Mouse (Mus musculus): ENCODE results near the gene Celf2.
"Not testable (repeated sequence)": the region's sequence is repeated elsewhere in the genome, so short reads cannot be mapped to it uniquely, and the experiment has no call there.

Gene Celf2

GRCm38 (mm10) chr2:7509463-7509862, at the start of gene Celf2:
Gene Celf2, minus strand, starts transcription at chr2:7509563.
- DNase-seq, result not testable (repeated sequence)

GRCm38 (mm10) chr2:7555144-7555892, 46.0 kb upstream of the Celf2 start:
- DNase-seq, result no peak

- no peak for DNase-seq
Observed at GRCm38 (mm10) chr2:7554601-7555000, 45.2 kb upstream of the Celf2 start.

GRCm38 (mm10) chr2:7552887-7553286, 43.5 kb upstream of the Celf2 start:
- no peak for DNase-seq

- no peak for DNase-seq
Observed at GRCm38 (mm10) chr2:7548886-7549285, 39.5 kb upstream of the Celf2 start.

- no peak for DNase-seq
Observed at GRCm38 (mm10) chr2:7534615-7535204, 25.3 kb upstream of the Celf2 start.

- no peak for DNase-seq
Observed at GRCm38 (mm10) chr2:7534195-7534594, 24.8 kb upstream of the Celf2 start.

- DNase-seq, result no peak
Observed at GRCm38 (mm10) chr2:7531185-7531960, 22.0 kb upstream of the Celf2 start.

GRCm38 (mm10) chr2:7530461-7531184, 21.3 kb upstream of the Celf2 start:
- no peak for DNase-seq

GRCm38 (mm10) chr2:7529637-7530036, 20.3 kb upstream of the Celf2 start:
- peak; percentile 48 for DNase-seq

GRCm38 (mm10) chr2:7526696-7527095, 17.3 kb upstream of the Celf2 start:
- peak; percentile 86 for DNase-seq

- no peak for DNase-seq
Observed at GRCm38 (mm10) chr2:7519473-7519872, 10.1 kb upstream of the Celf2 start.

GRCm38 (mm10) chr2:7493420-7493819, 15.9 kb downstream of the Celf2 start:
- no peak for DNase-seq

GRCm38 (mm10) chr2:7484974-7485373, 24.4 kb downstream of the Celf2 start:
- no peak for DNase-seq

- DNase-seq, result no peak
Observed at GRCm38 (mm10) chr2:7482062-7482461, 27.3 kb downstream of the Celf2 start.

GRCm38 (mm10) chr2:7460329-7461056, 48.9 kb downstream of the Celf2 start:
- no peak for DNase-seq

- peak; percentile 83 for DNase-seq
Observed at GRCm38 (mm10) chr2:7438721-7439282, 70.6 kb downstream of the Celf2 start.

- DNase-seq, result peak; percentile 17
Observed at GRCm38 (mm10) chr2:7426481-7426880, 82.9 kb downstream of the Celf2 start.

- peak; percentile 47 for DNase-seq
Observed at GRCm38 (mm10) chr2:7400530-7400929, 108.8 kb downstream of the Celf2 start.

GRCm38 (mm10) chr2:7395935-7396334, 113.4 kb downstream of the Celf2 start:
- DNase-seq, result peak; percentile 32

GRCm38 (mm10) chr2:7395473-7395872, 113.9 kb downstream of the Celf2 start:
- no peak for DNase-seq

- no peak for DNase-seq
Observed at GRCm38 (mm10) chr2:7392500-7392899, 116.9 kb downstream of the Celf2 start.

Measured in layer of hippocampus, adult 9-11 months (tissue).